Mouse (Mus musculus): ENCODE measurements around the gene Stat2. TPM values are rescaled to one million over a fixed set of nuclear protein-coding genes. Genes with fewer than 3 reads are reported as not detected.

The Stat2 gene
- total RNA-seq, 4 experiments from 2014 or later, result 1.6 to 4.5 (median 2.4) TPM

DNA sequence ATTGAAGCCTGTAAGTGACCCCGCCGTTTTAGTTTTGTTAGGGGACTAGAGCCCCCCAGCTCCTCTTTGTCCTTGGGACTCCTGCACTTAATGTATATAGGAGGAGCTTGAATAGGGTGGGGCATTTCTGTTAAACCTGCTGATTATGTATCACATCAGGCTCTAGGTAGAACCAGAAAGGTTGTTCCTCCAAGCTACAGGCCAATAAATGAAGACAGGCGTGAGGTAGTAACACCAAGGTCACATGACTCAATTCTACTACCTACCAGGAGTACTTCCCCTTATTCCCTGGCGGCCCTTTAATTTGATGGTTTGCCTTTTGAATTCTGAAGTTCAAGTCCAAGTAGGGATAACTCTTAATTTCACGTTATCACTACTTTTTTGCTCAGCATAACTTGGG lies 68.1 kb downstream of the Stat2 start:
- DNase-seq (ENCODE audit: low spot score in 2 of 2), result no peak

DNA sequence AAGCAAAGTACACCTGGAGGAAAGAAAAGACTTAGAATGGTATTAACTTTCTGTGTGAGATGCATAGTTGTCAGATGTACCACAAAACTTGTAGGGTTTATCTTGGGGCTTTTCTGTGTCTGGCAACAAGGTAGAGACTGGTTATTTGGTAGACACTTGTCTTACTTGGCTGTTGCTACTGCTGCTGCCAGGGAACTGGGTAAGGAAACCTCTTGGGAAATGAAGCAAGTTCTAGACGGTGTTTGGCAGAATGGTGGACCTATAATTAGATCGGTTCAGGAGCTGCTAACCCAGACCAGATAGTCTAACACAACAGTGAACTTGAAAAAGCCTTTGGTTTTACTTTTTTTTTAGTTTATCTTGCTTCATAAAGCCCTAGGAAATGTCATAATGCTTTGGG lies 68.6 kb downstream of the Stat2 start:
- DNase-seq (ENCODE audit: low spot score in 2 of 2), result no peak

DNA sequence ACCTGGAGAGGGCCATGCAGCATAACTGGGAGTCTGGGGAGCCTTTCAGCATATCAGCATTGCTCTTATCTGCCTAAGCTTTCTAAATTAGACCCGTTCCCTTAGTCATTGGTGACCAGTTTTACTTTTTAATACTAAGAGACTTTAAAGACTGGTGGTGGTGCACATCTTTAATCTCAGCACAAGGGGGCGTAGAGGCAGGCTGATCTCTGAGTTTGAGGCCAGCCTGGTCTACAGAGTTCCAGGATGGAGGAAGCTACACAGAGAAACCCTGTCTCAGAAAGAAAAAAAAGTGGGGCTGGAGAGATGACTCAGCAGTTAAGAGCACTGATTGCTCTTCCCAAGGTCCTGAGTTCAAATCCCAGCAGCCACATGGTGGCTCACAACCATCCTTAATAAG lies 69.9 kb downstream of the Stat2 start:
- DNase-seq (ENCODE audit: low spot score in 2 of 2), result no peak

Other genes starting within 250 kb of the Stat2 start
- 100 to 1,000 TPM; 367 to 418 (median 380) TPM for gene Naca, start 235.0 kb upstream of the Stat2 start, total RNA-seq (2022)
- gene Ptges3, start 211.6 kb upstream of the Stat2 start, total RNA-seq (2022), result 10 to 100 TPM; 70.5 to 81.9 (median 74.5) TPM
- 1,000 to 10,000 TPM; 3,262 to 3,916 (median 3,403) TPM for gene Atp5b, start 187.3 kb upstream of the Stat2 start, total RNA-seq (2022)
- 10 to 100 TPM; 11.3 to 13.9 (median 12.6) TPM for gene Baz2a, start 179.0 kb upstream of the Stat2 start, total RNA-seq (2022)
- 10 to 100 TPM; 53.5 to 63.6 (median 60.7) TPM for gene Rbms2, start 90.3 kb upstream of the Stat2 start, total RNA-seq (2022)
- gene Gls2, start 76.1 kb upstream of the Stat2 start, total RNA-seq (2022), result under 1 TPM; 0.36 to 0.97 (median 0.58) TPM
- gene Spryd4, start 58.8 kb upstream of the Stat2 start, total RNA-seq (2022), result 10 to 100 TPM; 30.5 to 33.5 (median 32.4) TPM
- gene Mip, start 44.7 kb upstream of the Stat2 start, total RNA-seq (2022), result not detected
- 1 to 10 TPM; 1.4 to 1.9 (median 1.7) TPM for gene Timeless, start 38.5 kb upstream of the Stat2 start, total RNA-seq (2022)
- gene Apon, start 16.5 kb upstream of the Stat2 start, total RNA-seq (2022), result under 1 TPM in 1 of 4 experiments, not detected in 3; 0.21 TPM
- not detected for gene Apof, start 1.9 kb upstream of the Stat2 start, total RNA-seq (2022)
- gene Il23a, start 28.2 kb downstream of the Stat2 start, total RNA-seq (2022), result not detected
- gene Pan2, start 32.8 kb downstream of the Stat2 start, total RNA-seq (2022), result 1 to 10 TPM; 2.6 to 3.9 (median 3.2) TPM
- 10 to 100 TPM; 51.0 to 56.9 (median 52.2) TPM for gene Cnpy2, start 51.9 kb downstream of the Stat2 start, total RNA-seq (2022)
- gene Cs, start 67.2 kb downstream of the Stat2 start, total RNA-seq (2022), result 100 to 1,000 TPM; 491 to 577 (median 541) TPM
- gene Coq10a, start 98.4 kb downstream of the Stat2 start, total RNA-seq (2022), result 100 to 1,000 TPM; 409 to 479 (median 445) TPM
- 10 to 100 TPM; 38.7 to 48.8 (median 43.2) TPM for gene Ankrd52, start 106.6 kb downstream of the Stat2 start, total RNA-seq (2022)
- not detected for gene Slc39a5, start 130.7 kb downstream of the Stat2 start, total RNA-seq (2022)
- gene Nabp2, start 140.9 kb downstream of the Stat2 start, total RNA-seq (2022), result 10 to 100 TPM; 59.0 to 70.3 (median 63.5) TPM
- gene Rnf41, start 141.1 kb downstream of the Stat2 start, total RNA-seq (2022), result 10 to 100 TPM; 13.6 to 14.7 (median 14.1) TPM
- 10 to 100 TPM; 45.6 to 53.3 (median 49.5) TPM for gene Smarcc2, start 188.7 kb downstream of the Stat2 start, total RNA-seq (2022)
- gene Myl6, start 223.6 kb downstream of the Stat2 start, total RNA-seq (2022), result 100 to 1,000 TPM; 125 to 188 (median 158) TPM
- 10 to 100 TPM in 2 of 4 experiments, 1 to 10 TPM in 2; 8.7 to 11.7 (median 10.0) TPM for gene Myl6b, start 228.1 kb downstream of the Stat2 start, total RNA-seq (2022)

Data from gastrocnemius, adult 8-10 months (tissue).